Mouse (Mus musculus) kidney, embryonic 16.5 days (tissue): ENCODE results near the gene Arl8a. TPM values are rescaled to one million over a fixed set of nuclear protein-coding genes. Genes with fewer than 3 reads are reported as not detected.

ENCODE experiments used
- polyA plus RNA-seq: library from polyadenylated mRNA; unstranded; fragments of >200 nt; fragmentation: Nextera tagmentation; extraction: Ambion mirVana; gene quantifications from 2 replicates; pipeline ENCODE4 v1.2.1, GENCODE M21; 2015

The Arl8a gene
- polyA plus RNA-seq, 1 experiment from 2014 or later, result 46.7 TPM

Other genes with a start within 250 kb of the Arl8a start
- gene Ppp1r12b, start 190.9 kb upstream of the Arl8a start, polyA plus RNA-seq, result 5.4 and 6.1 TPM in 2 replicates
- 39.7 and 40.2 TPM in 2 replicates for gene Ube2t, start 184.3 kb upstream of the Arl8a start, polyA plus RNA-seq
- gene Lgr6, start 41.5 kb upstream of the Arl8a start, polyA plus RNA-seq, result 0.76 and 0.77 TPM in 2 replicates
- gene Ptpn7, start 14.1 kb upstream of the Arl8a start, polyA plus RNA-seq, result 0.99 and 1.6 TPM in 2 replicates
- gene Gpr37l1, start 20.9 kb downstream of the Arl8a start, polyA plus RNA-seq, result 0.10 TPM in 1 of 2 replicates, not detected in the other
- gene Elf3, start 111.7 kb downstream of the Arl8a start, polyA plus RNA-seq, result 41.8 and 44.1 TPM in 2 replicates
- gene Rnpep, start 137.3 kb downstream of the Arl8a start, polyA plus RNA-seq, result 89.8 and 91.8 TPM in 2 replicates
- 201 and 206 TPM in 2 replicates for gene Timm17a, start 167.0 kb downstream of the Arl8a start, polyA plus RNA-seq
- gene Lmod1, start 178.0 kb downstream of the Arl8a start, polyA plus RNA-seq, result 1.8 and 2.9 TPM in 2 replicates
- gene Shisa4, start 228.4 kb downstream of the Arl8a start, polyA plus RNA-seq, result 47.1 and 50.8 TPM in 2 replicates